Mouse (Mus musculus) cerebellum, adult 8-10 months (tissue): ENCODE results near the gene Saa1.

Source experiments
- DNase-seq: peaks from one replicate; pipeline ENCODE4 v3.0.0; 2022

Saa1 gene

DNA sequence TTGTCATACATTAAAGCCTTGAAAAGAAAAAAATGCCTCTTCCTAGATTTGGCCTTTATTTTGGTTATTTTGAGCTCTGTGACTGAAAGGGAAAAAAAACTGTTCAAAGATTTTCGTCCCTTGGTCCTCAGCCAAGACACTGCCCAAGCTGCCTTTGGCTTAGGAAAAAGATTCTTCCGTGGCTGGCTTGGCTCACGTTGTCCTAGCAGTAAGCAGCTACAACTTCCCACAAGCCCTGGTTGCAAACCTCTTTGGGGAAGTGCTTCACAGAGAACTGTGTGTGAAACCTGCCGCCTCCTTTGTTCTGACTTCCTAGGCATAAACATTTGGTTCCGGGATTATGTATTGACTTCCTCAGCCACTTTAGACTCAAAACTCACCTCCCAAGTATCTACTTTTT lies 25.9 kb downstream of the Saa1 start:
- no peak for DNase-seq

DNA sequence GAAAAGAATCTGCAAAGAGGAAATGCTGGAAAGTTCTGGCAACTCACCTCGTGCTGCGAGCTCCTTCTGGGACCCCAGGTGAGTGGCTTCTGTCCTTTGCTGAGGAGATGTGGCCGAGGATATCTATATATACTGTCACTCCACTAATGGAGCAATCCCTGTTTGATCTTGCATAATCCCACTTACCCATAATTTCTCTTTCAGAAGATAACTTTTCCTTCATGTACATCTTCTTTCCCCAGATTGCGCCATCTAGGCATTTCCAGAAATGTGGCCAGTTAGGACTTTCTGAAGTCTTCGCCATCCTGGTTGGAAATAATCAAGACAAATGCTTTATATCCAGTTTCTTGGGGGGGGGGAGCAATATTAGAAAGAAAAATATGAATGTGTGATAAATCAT lies 27.2 kb downstream of the Saa1 start, which contains the start of gene Saa3:
TSS of gene Saa3 (minus strand) at position 101 of the 400 bp plus-strand sequence.
- no peak for DNase-seq

DNA sequence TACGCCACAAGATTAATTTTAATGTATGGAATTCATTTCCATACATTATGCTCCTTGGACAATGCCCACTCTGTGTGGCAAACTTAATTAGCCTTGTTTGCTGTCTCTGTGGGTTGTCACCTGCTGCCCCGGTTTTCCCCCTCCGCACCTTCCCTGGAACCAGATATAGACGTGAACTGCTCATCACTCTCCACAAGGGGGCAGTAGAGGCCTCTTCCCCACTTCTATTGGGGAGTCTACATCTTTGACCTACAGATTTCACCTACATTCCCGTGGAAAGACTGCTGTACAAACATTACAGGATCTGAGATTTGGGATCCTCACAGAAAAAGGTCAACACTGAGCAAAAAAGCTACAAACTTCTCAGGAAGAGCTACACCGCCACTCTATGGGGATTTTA lies 28.3 kb downstream of the Saa1 start:
- peak; percentile 85 for DNase-seq

DNA sequence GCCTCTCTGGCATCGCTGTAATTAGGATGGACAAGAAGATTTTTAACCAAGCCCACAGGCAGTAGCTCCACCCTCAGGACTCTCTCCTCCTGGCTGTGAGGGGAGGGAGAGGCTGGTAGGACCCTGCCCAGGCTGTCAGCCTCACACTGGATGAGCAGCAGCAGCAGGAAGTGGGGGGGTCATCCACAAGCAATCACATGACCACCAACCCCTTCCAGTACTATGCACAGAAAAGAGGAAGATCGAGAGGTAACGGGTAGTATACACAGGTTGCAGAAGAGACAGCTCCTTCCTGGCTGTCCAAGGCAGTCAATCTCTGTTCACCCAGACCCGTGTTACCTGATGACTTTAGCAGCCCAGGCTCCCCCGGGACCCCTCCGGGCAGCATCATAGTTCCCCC lies 30.5 kb downstream of the Saa1 start:
- DNase-seq = no peak

DNA sequence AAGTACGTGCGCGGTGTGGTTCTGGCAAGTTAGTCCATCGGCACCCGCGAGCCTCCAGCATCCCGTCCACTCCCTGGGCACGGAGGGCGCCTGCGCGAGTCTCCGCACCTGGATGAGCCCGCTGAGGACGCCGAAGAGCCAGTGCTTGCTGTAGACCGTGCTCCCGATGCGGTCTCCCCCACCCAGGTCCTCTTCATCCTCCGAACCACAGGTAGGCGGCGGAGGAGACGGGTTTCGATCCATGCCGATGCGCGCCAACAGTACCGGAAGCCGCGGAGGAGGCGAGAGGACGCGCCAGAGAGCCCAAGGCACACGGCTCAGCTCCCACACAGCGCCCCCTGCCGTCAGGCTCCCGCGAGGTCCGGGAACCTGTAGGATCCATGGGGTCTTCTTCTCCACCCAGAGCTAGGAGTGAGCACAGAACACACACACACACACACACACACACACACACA lies 32.4 kb downstream of the Saa1 start, which contains the start of gene Saal1:
TSS of gene Saal1 (minus strand) at position 291 of the 455 bp plus-strand sequence.
- DNase-seq = peak; percentile 84

DNA sequence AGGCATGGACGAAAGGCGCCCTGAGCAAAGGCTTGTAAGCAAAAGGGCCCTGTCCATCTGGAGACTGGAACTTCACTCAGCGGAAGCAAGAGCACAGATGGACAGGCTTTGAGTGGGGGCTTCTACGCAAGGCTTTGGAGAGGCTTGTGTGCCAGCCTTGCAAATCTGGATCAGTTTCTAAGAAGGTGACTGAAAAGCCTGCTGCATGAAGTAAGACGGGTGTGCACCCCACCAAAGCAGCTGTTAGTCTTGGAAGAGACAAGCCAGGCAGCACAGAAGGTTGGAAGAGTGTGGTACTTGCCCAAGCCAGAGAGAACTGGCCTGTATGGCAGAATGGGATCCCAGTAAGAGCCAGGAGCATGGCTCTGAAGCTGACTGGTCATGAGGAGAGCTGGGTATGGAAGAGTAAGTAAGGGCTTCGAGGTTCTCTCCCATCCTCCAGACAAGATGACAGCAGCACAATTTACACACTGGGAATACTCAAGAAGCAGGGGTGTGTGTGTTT lies 42.2 kb downstream of the Saa1 start:
- DNase-seq = no peak

DNA sequence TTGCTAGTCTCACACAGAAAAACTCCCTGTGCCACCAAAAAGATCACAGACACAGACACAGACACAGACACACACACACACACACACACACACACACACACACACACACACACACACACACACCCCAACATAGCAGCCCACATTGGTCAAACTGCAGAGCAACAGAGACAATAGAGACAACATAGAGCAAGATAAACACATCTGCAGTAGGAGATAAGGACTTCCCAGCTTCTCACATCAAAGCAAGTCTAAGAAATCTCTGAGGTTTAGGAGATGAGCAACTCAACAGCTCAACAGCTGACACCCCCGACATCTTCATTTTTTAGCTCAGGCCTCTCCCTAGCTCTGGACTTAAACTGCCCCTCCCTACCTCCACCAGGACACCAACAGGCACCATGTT lies 46.0 kb downstream of the Saa1 start:
- no peak for DNase-seq
